Mouse (Mus musculus) heart, adult 2 months (tissue): ENCODE measurements around the gene Gm20388.

Experiments
- CTCF ChIP-seq: fragments of 200-600 bp; IDR thresholded peaks from 2 replicates; pipeline ENCODE4 v1.8.1; 2022; ENCODE audit warnings: antibody characterized with exemption, mild to moderate bottlenecking, moderate library complexity
- EP300 ChIP-seq: fragments of 200-500 bp; IDR thresholded peaks from 2 replicates; pipeline ENCODE4 v1.6.1; 2011; ENCODE audit warnings: low read depth, low read length, control low read depth; ENCODE audit not compliant: insufficient read depth
- POLR2A ChIP-seq: fragments of 200-500 bp; IDR thresholded peaks from 2 replicates; pipeline ENCODE4 v1.6.1; 2011; ENCODE audit warnings: mild to moderate bottlenecking, low read depth, low read length, control low read depth; ENCODE audit not compliant: insufficient read depth

GRCm38 (mm10) chr8:123887163-123887562 lies 3976.5 kb downstream of the Gm20388 start:
- TF ChIP-seq CTCF, result no peak
- TF ChIP-seq POLR2A, result no peak
- TF ChIP-seq EP300, result no peak
